Mouse (Mus musculus): ENCODE data around the gene Hif1an. TPM values are rescaled to one million over a fixed set of nuclear protein-coding genes. Genes with fewer than 3 reads are reported as not detected.

Hif1an gene
- total RNA-seq, 2 experiments from 2014 or later: 35.1 to 37.1 TPM

DNA sequence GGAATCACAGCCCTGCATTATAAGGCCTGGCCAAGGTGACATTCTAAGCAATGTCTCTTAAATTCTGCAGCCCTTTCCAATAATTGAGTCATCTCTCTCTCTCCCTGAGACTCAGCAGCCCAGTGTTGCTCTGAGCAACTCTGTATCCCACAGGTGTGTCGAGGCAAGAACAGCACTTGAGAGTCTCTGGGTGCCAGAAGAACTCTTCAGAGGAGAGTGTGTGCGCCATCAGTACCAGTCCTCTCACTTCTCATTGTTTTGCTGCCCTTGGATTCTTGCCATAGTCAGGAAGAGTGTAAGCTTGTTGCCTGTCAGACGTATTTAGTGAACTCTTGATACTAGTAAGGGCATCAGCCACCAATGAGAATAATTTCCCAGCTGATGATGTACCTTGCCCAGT is 5.1 kb downstream of the Hif1an start:
- DNase-seq: no peak

DNA sequence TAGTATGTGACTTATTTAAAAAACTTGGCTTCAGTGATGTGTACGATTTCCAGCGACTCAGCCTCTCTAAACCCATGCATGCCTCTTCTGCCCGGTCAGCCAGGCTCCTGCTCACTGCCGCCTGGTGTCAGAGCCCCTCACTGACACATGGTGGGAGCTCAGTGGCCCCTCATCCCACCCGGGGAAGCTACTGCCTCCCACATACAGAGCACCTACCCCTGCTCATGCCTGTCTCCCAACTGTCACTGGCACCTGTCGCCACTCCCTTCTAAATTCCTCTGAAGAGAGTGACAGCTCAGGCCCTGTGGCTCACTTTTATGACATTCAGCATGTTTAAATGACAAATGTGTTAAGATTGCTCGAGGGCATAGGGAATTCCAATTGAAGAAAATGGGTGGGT is 13.6 kb downstream of the Hif1an start:
- no peak for DNase-seq

DNA sequence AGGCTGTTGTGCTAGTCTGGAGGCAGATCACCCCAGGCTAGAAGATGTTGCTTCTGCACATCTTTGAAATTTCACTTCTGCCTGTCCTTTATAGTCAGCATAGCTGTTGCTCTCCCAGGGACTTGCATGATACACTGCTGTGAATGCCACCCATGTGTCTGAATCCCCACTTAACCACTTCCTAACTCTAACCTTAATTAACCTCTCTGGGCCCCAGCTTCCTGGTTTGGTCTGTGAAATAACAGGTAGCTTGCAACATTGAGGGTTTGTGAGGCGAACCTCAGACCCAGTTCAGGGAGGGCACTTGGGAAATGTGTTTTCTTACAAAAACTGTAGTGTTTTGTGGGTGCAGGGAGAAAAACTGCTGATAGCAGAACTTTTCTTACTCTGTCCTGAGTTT is 15.4 kb downstream of the Hif1an start:
- no peak for DNase-seq

DNA sequence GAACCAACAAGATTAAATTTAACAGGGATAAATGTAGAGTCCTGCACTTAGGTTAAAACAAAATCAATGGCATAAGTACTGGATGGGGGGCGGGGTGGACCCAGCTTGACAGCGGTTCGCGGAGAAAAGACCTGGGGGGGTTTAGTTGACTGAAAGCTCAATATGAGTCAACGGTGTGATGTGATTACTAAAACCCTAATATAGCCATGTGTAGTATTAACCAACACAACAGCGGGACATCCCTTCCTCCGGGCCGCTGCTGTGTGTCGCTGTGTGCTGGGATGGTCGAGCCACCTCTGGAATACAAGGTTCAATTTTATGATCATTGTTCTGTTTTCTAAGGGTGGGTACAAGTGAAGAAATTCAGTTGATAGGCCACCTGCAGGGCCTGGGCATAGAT is 19.5 kb downstream of the Hif1an start:
- no peak for DNase-seq

DNA sequence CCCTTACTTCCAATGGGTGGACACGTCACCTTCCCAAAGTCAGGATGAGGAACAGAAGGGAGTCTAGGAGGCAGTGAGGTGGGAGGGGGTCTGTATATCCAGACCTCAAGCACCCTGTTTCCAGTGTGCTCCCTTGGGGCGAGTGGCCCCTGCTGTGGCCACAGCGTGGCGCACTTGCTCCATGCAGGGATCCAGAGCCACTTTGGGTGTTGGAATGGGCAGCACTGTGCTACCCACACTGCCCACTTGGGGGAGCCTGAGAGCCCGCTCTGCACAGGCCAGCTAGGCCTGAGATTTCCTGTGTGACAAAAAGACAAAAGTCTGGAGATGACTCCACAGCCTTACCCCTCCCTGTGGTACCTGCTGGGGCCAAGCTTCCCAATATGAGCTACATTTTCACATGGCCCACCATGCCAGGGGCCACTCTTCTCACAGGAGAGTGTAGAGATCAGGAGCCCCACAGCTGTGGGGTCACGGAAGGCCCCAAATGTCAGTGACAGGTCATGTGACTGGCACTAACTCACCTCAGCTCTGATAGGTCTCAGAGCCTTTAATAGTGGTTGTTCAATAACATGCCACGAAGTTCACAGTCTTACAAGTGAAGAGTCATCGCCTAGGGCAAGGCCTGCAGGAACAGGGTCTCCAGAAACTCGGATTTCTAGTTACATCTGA is 20.1 kb downstream of the Hif1an start:
- peak; percentile 89 to 92 for DNase-seq

DNA sequence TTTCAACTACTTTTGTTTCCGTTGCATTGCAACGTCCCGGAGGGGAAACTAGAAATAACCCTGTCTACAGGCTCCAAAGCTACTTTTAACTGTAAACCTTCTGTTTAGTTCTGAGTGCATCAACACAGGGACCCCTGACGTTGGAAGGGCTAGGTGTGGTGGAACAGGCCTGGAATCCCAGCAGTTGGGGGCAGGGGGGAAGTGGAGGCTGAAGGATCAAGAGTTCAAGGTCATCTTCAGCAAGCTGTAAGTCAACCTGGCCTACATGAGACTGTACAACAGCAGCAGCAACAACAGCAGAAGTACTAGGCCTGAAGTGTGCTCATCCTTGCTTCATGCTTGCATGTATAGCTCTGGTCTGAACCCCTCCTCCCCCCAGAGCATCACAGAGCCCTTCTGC is 25.4 kb downstream of the Hif1an start:
- DNase-seq: no peak

DNA sequence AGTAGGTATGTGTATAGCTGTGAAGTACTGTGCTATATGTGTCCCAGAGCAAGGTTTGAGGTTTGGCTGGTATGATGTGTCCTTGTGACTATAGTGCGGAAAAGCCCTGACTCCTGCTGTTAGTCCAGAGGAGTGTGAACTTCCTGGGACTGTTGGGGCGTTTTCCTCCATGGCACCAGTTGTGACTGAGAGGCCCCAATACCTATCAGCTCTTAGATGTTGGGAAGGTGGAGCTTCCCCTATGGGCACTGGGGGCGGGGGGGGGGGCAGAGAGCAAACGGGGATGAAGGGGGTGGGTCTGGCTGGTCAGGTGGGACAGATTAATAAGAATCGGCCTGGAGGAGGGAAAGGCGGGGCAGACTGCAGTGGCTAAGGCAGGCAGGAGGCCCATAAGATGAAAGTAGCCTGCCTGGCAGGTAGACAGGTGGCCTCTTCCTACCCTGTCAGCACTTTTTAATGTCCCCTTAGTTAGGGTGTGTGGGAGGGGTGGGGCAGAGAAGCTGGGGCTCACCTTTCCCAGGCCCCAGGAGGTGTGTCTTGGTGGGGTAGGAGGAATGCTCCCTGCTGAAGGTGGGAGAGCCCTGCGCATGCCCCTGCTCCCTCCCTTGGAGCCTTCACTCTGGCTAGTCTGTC is 27.1 kb downstream of the Hif1an start:
- no peak for DNase-seq

DNA sequence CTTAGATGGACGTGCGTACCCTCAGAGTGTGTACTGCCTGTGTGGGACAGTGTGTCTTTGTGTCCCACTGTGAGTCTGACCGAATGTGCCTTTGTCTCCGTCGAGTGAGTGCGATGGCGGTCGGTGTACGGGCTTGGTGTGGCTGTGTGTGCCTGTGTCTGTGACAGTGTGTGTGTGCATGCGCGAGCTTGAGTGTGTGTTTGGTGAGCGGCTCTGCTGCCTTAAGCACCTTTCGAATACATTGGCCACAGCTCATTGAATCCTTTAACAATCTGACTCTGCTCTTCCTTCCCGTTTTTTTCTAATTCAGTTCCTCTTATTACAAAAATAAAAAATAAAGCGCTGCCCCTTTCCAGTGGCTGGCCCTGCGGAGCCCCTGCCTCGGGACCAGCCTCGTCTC is 28.3 kb downstream of the Hif1an start:
- DNase-seq: no peak

DNA sequence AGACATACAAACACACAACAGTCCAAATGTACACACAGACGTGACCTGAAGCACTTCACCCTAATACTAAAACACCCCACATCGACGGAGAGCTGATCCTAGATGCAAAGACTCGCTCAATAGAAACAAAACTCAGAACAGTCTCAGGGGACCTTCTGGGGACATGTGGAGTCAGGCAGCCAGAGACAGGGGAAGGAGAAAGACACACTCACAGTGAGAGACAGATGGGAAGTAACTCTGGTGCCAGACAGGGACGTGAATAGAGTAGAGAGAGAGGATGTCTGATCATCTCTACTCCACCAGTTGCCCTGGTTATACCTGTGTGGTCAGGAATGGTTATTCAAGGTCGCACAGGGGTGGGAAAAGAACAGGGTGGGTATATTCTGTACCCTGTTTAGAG is 29.0 kb downstream of the Hif1an start:
- no peak for DNase-seq

DNA sequence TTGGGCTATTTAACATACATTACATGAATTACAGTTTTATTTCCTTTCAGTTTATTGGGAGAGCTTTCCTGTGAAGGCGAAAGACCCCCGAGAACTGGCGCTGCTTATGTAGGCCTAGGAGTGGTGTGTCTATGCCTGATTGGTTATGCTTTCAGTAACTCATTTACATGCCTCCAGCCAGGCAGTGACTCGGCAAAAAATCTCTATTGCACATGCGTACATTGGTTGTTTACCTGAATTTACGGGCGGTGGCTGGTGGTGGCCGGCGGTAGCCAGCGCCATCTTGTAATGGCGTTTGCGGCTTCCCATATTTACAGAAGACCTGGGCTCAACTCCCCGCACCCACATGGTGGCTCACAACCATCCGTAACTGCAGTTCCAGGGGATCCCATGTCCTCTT is 31.5 kb downstream of the Hif1an start:
- DNase-seq: no peak

DNA sequence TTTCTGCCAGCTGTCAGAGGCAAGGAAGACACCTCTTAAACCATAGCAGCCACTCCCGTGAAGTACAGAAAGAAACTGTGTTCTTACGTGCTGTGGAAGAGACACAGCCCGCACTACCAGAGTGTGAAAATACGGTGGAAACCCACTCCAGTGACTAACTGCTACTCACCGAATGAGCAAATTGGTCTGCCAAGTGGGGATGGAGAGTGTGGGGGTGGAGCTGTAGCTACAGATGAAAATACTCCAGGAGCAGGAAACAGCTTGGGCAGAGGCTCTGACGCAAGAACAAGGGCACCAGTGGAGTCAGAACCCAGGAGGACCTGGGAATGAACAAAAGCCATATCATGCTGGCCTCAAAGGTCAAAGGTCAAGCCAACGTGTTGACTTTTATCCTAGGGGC is 55.5 kb downstream of the Hif1an start:
- DNase-seq: peak; percentile 33 to 43

Other genes starting within 250 kb of the Hif1an start
- 1 to 10 TPM; 1.7 to 2.7 TPM for gene Scd4, start 229.8 kb upstream of the Hif1an start, total RNA-seq (2021)
- 100 to 1,000 TPM; 121 to 157 TPM for gene Scd1, start 155.0 kb upstream of the Hif1an start, total RNA-seq (2021)
- not detected for gene Wnt8b, start 69.4 kb upstream of the Hif1an start, total RNA-seq (2021)
- under 1 TPM; 0.07 to 0.33 TPM for gene Sec31b, start 17.0 kb upstream of the Hif1an start, total RNA-seq (2021)
- not detected for gene Gm20538, start 10.0 kb upstream of the Hif1an start, total RNA-seq (2021)
- gene Ndufb8, start 7.4 kb upstream of the Hif1an start, total RNA-seq (2021): 100 to 1,000 TPM; 368 to 394 TPM
- under 1 TPM; 0.32 to 0.35 TPM for gene Pax2, start 193.2 kb downstream of the Hif1an start, total RNA-seq (2021)

Measured in layer of hippocampus, postnatal 36 days (tissue).